Mouse (Mus musculus) cerebellum, adult 9-10 months (tissue): ENCODE data around the gene Slc47a2.
"Not testable (repeated sequence)": the region's sequence is repeated elsewhere in the genome, so short reads cannot be mapped to it uniquely, and the experiment has no call there.

ENCODE experiments used
- DNase-seq: peaks from one replicate; pipeline ENCODE4 v3.0.0; 2022

The Slc47a2 gene

DNA sequence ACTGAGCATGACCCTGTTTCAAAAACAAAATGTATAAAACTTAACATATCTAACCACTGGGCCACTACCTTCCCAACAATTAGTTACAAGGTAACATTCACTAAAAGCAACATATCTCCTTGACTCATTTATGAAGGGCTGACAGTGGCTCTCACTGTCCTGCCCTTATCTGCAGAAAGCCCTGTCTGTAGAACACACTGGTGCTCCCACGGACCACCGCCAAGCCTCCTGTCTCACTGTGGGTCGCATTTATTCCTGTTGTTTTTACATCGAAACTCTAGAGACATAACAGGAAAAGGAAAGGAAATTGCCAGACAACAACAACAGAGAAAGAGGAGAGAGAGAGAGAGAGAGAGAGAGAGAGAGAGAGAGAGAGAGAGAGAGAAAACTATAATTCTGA is 1.4 kb downstream of the Slc47a2 start:
- DNase-seq = no peak

DNA sequence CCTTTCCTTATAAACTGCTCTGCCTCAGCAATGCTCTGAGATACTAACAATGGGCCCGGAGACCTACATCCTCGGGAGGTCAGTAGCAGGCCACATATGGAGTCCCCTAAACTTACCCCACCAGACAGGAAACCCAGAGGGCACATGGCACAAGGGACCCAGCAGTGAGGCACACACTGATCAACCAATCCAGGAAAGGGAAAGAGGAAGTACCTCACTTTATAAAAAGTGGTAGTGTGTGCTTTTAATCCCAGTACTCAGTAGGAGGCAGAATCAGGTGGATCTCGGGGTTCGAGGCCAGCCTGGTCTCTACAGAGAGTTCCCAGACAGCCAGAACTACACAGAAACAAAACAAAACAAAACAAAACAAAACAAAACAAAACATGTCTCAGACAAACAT is 2.3 kb downstream of the Slc47a2 start:
- DNase-seq = no peak

- no peak for DNase-seq
Measured at GRCm38 (mm10) chr11:61337586-61337985, 5.1 kb downstream of the Slc47a2 start.

DNA sequence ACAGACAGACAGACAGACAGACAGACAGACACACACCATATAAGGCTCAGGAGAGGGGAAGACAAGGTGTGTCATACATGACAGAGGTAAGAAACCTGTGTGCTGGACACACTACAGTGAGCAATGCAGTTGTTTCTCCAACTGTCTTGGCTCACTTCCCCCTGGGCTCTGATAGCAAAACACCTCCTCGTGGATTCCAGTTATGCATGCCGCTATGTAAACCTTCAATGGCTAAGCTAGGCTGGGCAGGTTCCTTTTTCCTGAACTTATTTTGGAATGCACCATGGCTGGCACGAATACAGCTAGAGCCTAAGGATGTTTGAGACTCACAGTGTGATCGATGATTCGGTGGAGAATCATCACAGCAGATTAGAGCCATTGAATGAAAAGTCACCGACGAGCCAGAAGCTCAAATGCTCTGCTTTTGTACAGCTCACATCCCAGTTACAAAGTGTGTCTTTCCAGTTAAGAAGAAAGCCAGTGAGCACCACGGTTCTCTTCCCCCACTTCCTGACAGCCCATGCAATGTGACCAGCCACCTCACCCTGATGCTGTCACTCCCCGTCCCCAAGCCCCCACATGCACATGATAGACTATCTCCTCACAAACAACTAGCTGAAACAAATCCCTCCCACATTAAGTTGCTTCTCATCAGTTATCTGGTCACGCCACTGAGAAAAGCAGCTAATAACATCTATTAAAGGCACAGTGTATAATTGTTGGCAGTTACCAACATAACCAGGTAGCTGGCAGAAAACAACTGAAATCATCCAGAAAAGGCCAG is 21.6 kb downstream of the Slc47a2 start:
- no peak for DNase-seq

DNA sequence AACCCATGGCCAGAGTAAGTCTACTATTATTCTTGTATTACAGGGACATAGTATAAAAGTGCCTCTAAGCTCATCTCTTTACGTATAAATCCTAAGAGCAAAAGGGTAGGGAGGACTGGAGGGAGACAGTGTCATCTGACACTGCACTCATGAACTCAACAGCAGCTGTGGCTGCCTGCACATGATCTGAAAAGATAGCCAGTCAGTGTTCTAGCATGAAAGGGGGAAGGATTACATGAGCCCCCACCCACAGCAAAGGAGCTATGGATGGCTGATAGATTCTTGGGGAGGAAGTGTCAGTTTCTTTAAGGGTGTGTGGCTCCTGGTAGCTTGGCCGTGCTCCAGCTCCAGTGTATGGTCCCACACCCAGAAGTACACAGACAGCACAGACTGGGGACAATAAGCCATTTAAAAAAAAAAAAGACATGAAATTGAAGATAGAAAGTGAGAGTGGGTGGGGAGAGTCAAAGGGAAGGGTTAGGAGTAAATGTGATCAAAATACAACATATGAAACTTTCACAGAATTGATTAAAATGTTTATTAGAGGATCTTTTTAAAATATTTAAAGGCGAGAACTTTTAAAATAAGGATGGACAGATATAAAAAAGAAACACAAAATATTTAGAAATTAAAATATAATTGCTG is 22.6 kb downstream of the Slc47a2 start:
- DNase-seq = no peak

- no peak for DNase-seq
Measured at GRCm38 (mm10) chr11:61319233-61319922, 23.3 kb downstream of the Slc47a2 start.

DNA sequence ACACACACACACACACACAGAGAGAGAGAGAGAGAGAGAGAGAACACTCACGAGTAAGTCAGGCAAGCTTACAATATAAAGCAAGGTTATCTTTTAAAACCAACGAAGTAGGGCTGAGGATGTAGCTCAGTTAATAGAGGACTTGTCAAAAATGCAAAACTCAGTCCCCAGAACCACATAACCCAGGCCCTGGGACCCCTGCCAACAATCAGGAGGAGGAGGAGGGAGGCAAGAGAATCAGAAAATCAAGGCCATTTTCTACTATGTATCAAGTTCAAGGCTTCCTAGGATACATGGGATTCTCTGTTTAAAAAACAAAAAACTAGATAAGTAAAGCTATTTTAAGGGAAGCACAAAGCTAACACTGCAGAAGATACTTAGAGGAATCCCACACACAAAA is 25.8 kb downstream of the Slc47a2 start:
- no peak for DNase-seq

DNA sequence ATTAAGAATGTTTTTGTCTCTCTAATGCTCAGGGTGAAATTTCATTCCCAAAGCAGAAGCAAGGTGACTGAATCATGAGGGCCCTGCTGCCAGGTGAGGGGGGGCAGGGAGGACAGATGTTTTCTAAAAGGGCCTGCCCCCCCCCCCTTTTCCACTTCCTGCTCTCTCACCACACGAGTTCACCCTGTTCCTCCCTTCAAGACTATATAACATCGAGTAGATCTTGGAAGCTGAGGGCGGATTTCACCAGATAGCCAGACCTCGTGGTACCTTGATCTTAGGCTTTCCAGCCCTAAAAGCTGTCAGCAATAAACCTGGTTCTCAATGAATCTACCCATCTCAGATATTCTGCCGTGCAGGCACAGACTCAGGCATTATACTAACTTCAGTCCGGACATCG is 32.3 kb downstream of the Slc47a2 start:
- no peak for DNase-seq

- no peak for DNase-seq
Measured at GRCm38 (mm10) chr11:61309831-61310230, 32.8 kb downstream of the Slc47a2 start.

GRCm38 (mm10) chr11:61307795-61308194 is 34.9 kb downstream of the Slc47a2 start:
- DNase-seq = no peak

- DNase-seq = peak; percentile 34
Measured at GRCm38 (mm10) chr11:61305377-61305776, 37.3 kb downstream of the Slc47a2 start.

- not testable (repeated sequence) for DNase-seq
Measured at GRCm38 (mm10) chr11:61304535-61304934, 38.1 kb downstream of the Slc47a2 start.

GRCm38 (mm10) chr11:61300716-61301392 is 41.8 kb downstream of the Slc47a2 start:
- no peak for DNase-seq

- no peak for DNase-seq
Measured at GRCm38 (mm10) chr11:61300205-61300604, 42.5 kb downstream of the Slc47a2 start.

DNA sequence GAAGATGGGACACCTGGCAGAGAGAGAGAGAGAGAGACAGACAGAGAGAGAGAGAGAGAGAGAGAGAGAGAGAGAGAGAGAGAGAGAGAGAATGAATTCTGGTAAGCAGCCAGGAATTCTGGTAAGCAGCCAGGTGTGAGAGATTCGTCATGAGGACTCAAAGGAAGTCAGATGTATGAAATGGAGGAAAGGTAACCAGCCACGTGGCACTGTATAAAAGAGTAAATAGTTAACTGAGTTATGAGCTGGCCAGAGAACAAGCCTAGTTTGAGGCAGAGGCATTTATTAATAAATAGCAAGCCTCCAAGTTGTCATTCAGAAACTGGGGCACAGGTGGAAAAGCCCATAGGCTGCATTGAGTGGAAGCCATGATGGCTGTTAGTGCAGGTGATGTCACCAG is 44.8 kb downstream of the Slc47a2 start:
- no peak for DNase-seq

- no peak for DNase-seq
Measured at GRCm38 (mm10) chr11:61297326-61297725, 45.3 kb downstream of the Slc47a2 start.

DNA sequence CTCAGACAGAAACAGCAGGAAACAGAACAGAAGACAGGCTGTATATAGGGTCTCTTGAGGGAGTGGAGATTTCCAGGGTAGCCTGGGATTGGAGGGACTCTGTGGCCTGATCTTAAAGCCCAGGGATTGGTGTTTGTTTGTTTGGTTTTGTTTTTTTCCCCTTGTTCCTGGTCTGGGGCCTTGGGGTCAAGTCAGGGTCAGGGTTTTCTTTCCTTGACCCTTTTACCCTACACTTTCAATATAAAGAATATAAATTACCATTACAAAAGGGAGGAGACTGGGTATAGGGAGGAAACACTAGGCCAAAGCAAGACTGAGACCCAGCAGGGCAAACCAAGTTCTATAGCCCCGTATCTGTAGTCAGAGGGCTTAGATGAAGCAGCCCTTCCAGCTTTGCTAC is 46.1 kb downstream of the Slc47a2 start:
- DNase-seq = no peak

GRCm38 (mm10) chr11:61295556-61295955 is 47.1 kb downstream of the Slc47a2 start:
- no peak for DNase-seq

- DNase-seq = no peak
Measured at GRCm38 (mm10) chr11:61294431-61294830, 48.2 kb downstream of the Slc47a2 start.

DNA sequence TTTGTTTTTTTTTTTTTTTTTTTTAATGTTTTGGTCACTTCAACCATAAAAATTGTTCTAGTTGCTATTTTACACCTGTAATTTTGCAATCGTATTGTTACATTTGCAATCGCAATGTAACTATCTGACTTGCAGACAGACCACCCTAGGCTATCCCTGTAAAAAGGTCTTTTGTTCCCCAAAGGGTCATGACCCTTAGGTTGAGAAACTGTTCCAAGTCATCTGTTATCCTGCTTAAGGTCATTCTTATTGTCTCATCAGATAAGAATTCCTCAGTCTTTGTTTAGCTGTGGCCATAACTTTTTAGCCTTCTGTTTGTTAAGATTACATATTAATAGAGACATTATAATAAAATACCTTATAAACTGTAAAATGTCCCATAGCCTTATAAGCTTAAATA is 49.4 kb downstream of the Slc47a2 start:
- no peak for DNase-seq

DNA sequence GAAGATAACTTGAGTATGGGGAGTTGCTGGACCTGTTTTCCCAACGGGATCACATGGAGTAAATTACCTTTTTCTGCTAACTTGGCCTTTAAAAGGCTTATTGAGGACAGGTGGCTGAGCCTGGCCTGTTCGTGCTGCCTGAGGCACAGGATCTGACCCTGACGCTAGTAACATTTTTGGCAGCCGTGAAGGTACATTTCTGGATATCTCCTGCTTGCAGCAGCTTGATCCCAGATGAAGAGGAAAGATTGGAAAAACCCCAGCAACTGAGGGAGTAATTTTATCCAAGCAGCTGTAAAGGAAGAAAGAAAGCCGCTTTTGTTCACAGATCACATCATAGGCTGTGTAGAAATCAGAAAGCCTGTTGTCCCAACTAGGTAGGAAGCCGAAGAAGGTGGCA is 58.3 kb downstream of the Slc47a2 start:
- DNase-seq = no peak

GRCm38 (mm10) chr11:61283414-61284049 is 59.1 kb downstream of the Slc47a2 start:
- no peak for DNase-seq
